Mouse (Mus musculus): ENCODE measurements around the gene Hyal5.

Gene Hyal5

DNA sequence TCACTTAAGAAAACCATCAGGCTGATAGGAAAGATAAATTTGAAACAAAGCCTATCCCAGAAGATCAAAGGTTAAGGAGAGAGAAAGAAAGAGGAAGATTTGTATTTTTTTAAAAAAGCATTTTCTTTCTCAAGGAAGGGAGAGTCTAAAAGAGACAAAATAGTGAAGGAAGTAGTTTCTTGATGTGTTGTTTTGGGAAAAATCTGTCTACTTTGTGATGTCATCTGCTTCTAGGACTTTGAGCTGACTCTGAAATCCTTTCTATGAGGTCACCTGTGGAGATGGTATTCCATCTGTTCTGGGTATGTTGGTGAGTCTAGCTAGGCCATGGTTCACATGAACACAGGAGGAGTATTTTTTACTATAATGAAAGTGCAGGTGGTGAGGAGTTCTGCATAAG lies at the start of gene Hyal5:
TSS of gene Hyal5 (plus strand) at position 301 of the 400 bp plus-strand sequence.
- no peak for DNase-seq (ENCODE audit: low spot score)

- no peak for DNase-seq (ENCODE audit: low spot score)
Observed at GRCm38 (mm10) chr6:24822070-24822469, 35.7 kb upstream of the Hyal5 start.

- no peak for DNase-seq (ENCODE audit: low spot score)
Observed at GRCm38 (mm10) chr6:24860320-24860719, 2.5 kb downstream of the Hyal5 start.

DNA sequence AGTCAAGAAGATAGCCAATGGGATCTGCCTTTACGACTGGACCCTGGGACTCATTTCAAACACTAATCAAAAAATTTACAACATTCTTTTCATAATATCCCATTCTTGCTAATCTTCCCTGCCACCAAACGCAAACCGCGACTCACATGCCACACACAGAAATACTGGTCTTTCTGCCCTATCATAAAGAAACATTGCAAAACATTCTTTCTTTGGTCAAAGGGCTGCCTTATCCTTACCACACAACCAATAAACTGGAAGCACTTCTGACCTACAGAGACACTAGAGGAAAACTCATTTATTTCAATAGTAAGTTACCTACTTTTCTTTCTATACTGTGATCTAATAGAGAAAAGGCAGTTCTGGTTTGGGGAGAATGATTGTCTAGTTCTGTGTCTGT lies 5.9 kb downstream of the Hyal5 start:
- no peak for DNase-seq (ENCODE audit: low spot score)

DNA sequence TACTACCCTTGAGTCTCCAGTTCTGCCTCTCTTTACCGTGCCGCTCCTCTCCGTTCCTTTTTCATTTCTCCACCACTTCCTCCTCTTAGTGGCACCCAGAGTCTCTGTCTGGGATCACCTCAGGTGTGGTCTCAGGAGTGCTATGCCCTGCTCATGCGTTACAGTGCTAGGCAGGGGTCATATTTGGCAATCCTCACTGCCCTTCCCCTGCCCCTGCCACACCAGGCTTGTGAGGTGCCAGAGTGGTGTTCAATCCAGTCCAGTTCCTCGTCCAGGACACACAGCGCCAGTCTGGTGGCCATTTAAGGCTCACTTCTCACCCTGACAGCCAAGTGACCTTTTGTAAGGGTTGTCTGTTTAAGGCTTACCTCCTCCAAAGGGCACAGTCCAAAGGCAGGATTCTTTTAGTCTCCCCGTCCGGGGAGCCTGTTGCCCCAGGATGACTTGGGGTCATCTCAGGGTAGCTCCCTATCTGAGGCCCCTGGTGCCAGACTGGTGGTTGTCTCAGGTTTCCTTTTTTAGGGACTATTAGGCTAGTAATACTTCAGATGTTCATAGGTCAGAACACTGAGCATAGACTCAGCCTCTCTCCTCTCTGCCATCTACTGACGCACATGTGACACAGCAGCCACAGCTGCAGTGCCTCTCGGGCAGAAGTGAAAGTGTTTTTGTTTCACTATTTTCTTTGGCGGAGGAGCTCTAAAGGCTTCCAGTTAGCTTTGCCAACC lies 36.5 kb downstream of the Hyal5 start:
- DNase-seq (ENCODE audit: low spot score): no peak

DNA sequence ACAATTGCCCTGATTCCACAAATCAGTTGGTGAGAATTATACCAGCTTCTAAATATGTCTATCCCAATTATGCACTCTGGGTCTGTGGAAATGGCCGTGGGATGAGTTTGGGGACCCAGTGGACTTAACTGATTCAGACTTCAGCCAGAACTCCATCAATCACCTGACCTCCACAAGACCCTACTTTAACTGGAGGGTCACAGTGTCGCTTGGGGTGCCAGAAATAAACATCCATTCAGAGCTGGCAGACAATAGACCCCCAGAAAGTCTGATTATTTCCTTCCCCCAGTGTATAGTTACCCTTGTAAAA lies 37.0 kb downstream of the Hyal5 start:
- DNase-seq (ENCODE audit: low spot score): no peak

GRCm38 (mm10) chr6:24905101-24905500 lies 47.3 kb downstream of the Hyal5 start:
- DNase-seq (ENCODE audit: low spot score): no peak

DNA sequence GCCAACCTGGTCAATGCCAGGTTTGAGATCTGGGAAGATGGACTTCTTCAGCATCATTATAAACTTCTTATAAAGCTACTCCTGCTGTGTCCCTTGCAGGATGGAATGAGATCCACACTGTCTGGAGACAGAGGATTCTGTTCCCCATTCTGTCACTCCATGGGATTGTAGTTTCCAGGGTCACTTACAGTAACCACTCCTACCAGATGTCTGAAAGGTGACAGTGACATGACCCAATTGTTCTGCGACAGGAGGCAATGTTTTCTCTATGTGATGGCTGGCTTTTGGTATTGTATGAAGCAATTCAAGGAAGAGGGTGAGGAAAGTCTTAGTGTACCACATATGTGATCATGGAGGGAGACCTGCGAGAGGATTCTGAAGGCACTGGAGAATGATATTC lies 50.0 kb downstream of the Hyal5 start:
- no peak for DNase-seq (ENCODE audit: low spot score)

- DNase-seq (ENCODE audit: low spot score): no peak
Observed at GRCm38 (mm10) chr6:24910016-24910727, 52.4 kb downstream of the Hyal5 start.

- no peak for DNase-seq (ENCODE audit: low spot score)
Observed at GRCm38 (mm10) chr6:24910728-24911105, 52.9 kb downstream of the Hyal5 start.

- no peak for DNase-seq (ENCODE audit: low spot score)
Observed at GRCm38 (mm10) chr6:24913591-24913990, 55.8 kb downstream of the Hyal5 start.

GRCm38 (mm10) chr6:24925076-24925785 lies 67.4 kb downstream of the Hyal5 start:
- DNase-seq (ENCODE audit: low spot score): no peak
